Mouse (Mus musculus) embryonic facial prominence, embryonic 13.5 days (tissue): ENCODE results near the gene Arid5a. TPM values are rescaled to one million over a fixed set of nuclear protein-coding genes. Genes with fewer than 3 reads are reported as not detected.

Source experiments
- ATAC-seq: fragments of 200-750 bp; cut with Nextera tagmentation; 2 replicates; pipeline ENCODE4 v1.8.0; 2017; ENCODE audit warnings: low read depth; ENCODE audit not compliant: insufficient number of reproducible peaks, insufficient read depth, low FRiP score, low TSS enrichment
- H3K27ac ChIP-seq: fragments of 300-500 bp; sonication (generic); 2 replicates; pipeline ENCODE4 v1.5.1; 2015; ENCODE audit warnings: moderate library complexity, mild to moderate bottlenecking, inconsistent platforms
- H3K27me3 ChIP-seq: fragments of 300-500 bp; sonication (generic); 2 replicates; pipeline ENCODE4 v1.6.1; 2015; ENCODE audit warnings: mild to moderate bottlenecking, inconsistent platforms
- H3K36me3 ChIP-seq: fragments of 300-500 bp; sonication (generic); 2 replicates; pipeline ENCODE4 v1.6.1; 2015; ENCODE audit warnings: mild to moderate bottlenecking, inconsistent platforms
- H3K4me1 ChIP-seq: fragments of 300-500 bp; sonication (generic); 2 replicates; pipeline ENCODE4 v1.6.1; 2015; ENCODE audit warnings: inconsistent platforms
- H3K4me2 ChIP-seq: fragments of 300-500 bp; sonication (generic); 2 replicates; pipeline ENCODE4 v1.6.1; 2015; ENCODE audit warnings: moderate library complexity, mild to moderate bottlenecking, inconsistent platforms
- H3K4me3 ChIP-seq: fragments of 300-500 bp; sonication (generic); 2 replicates; pipeline ENCODE4 v1.5.1; 2015; ENCODE audit warnings: mild to moderate bottlenecking, inconsistent platforms
- H3K9ac ChIP-seq: fragments of 300-500 bp; sonication (generic); 2 replicates; pipeline ENCODE4 v1.6.1; 2015; ENCODE audit warnings: mild to moderate bottlenecking, inconsistent platforms
- H3K9me3 ChIP-seq: fragments of 300-500 bp; sonication (generic); 2 replicates; pipeline ENCODE4 v1.6.1; 2016; ENCODE audit warnings: inconsistent platforms
- WGBS: fragments of 180-500 bp; shearing (Covaris S2); methylation state at CpG from one replicate; pipeline ENCODE4 v1.1.7; 2015; ENCODE audit warnings: mixed read lengths; 5-methylcytosine and 5-hydroxymethylcytosine counted together
- polyA plus RNA-seq: library from polyadenylated mRNA; unstranded; fragments of >200 nt; fragmentation: Nextera tagmentation; extraction: Ambion mirVana; gene quantifications from 2 replicates; pipeline ENCODE4 v1.2.1, GENCODE M21; 2015

Arid5a gene
- polyA plus RNA-seq, 1 experiment from 2014 or later, result 6.3 TPM

- Histone ChIP-seq H3K36me3 (peaks cover 48% of the 10 kb centered on the region), H3K9me3 (no peaks in the 10 kb centered on the region), H3K27ac (no peak overlapping the region; the same call in 1 of the 2 replicates), H3K9ac (no peak overlapping the region), H3K4me1 (peaks cover 10% of the 10 kb centered on the region), H3K27me3 (no peaks in the 10 kb centered on the region), H3K4me2 (no peak overlapping the region), H3K4me3 (no peak overlapping the region)
- ATAC-seq, result no peak
- WGBS, result 68% methylated on average over 6 of the region's 6 CpGs
Observed at GRCm38 (mm10) chr1:36331743-36332142, 24.2 kb downstream of the Arid5a start.

GRCm38 (mm10) chr1:36332955-36333887 is 25.7 kb downstream of the Arid5a start:
- WGBS, result 70% methylated on average over 14 of the region's 14 CpGs
- Histone ChIP-seq H3K27ac (no peak overlapping the region), H3K36me3 (peaks cover 53% of the 10 kb centered on the region)

GRCm38 (mm10) chr1:36342547-36342946 is 35.0 kb downstream of the Arid5a start:
- Histone ChIP-seq H3K27me3 (no peaks in the 10 kb centered on the region), H3K36me3 (peaks cover 98% of the 10 kb centered on the region), H3K27ac (no peak overlapping the region), H3K4me3 (no peak overlapping the region), H3K4me2 (no peak overlapping the region), H3K9me3 (no peaks in the 10 kb centered on the region), H3K4me1 (no peaks in the 10 kb centered on the region), H3K9ac (no peak overlapping the region)
- ATAC-seq, result no peak
- 92% methylated on average over 6 of the region's 6 CpGs for WGBS

More at GRCm38 (mm10) chr1:36332955-36333887, 25.7 kb downstream of the Arid5a start:
- no peak for ATAC-seq
- Histone ChIP-seq H3K9me3 (no peaks in the 10 kb centered on the region), H3K4me1 (peaks cover 10% of the 10 kb centered on the region), H3K4me2 (no peak overlapping the region), H3K4me3 (no peak overlapping the region), H3K9ac (no peak overlapping the region), H3K27me3 (no peaks in the 10 kb centered on the region)

GRCm38 (mm10) chr1:36352351-36352750 is 44.8 kb downstream of the Arid5a start:
- 85% methylated on average over 4 of the region's 4 CpGs for WGBS
- H3K4me1 ChIP-seq, result no peaks in the 10 kb centered on the region
- H3K9ac ChIP-seq, result no peak overlapping the region
- no peak overlapping the region for H3K4me2 ChIP-seq
- H3K27me3 ChIP-seq, result no peaks in the 10 kb centered on the region
- ATAC-seq, result no peak
- H3K36me3 ChIP-seq, result peaks cover 94% of the 10 kb centered on the region
- no peak overlapping the region for H3K27ac ChIP-seq
- no peak overlapping the region for H3K4me3 ChIP-seq
- no peaks in the 10 kb centered on the region for H3K9me3 ChIP-seq

- Histone ChIP-seq H3K4me1 (no peaks in the 10 kb centered on the region), H3K36me3 (peaks cover 74% of the 10 kb centered on the region), H3K27me3 (no peaks in the 10 kb centered on the region), H3K9ac (no peak overlapping the region), H3K4me2 (no peak overlapping the region), H3K4me3 (no peak overlapping the region), H3K27ac (no peak overlapping the region), H3K9me3 (no peaks in the 10 kb centered on the region)
- 92% methylated on average over 5 of the region's 5 CpGs for WGBS
- ATAC-seq, result no peak
Observed at GRCm38 (mm10) chr1:36356955-36357695, 49.6 kb downstream of the Arid5a start.

GRCm38 (mm10) chr1:36367698-36368097 is 60.2 kb downstream of the Arid5a start:
- Histone ChIP-seq H3K4me1 (peaks cover 11% of the 10 kb centered on the region), H3K9ac (peak overlapping the region; percentile 95), H3K27me3 (no peaks in the 10 kb centered on the region), H3K36me3 (peaks cover 37% of the 10 kb centered on the region), H3K27ac (no peak overlapping the region), H3K4me3 (peak overlapping the region; percentile 86), H3K4me2 (peak overlapping the region; percentile 78), H3K9me3 (no peaks in the 10 kb centered on the region)
- 56% methylated on average over 12 of the region's 12 CpGs for WGBS
- no peak for ATAC-seq

- H3K36me3 ChIP-seq, result peaks cover 33% of the 10 kb centered on the region
- peak; percentile 82 for ATAC-seq
- H3K4me2 ChIP-seq, result peak overlapping the region; percentile 78
- peak overlapping the region; percentile 95 for H3K9ac ChIP-seq
- 5% methylated on average over 53 of the region's 55 CpGs for WGBS
- no peaks in the 10 kb centered on the region for H3K9me3 ChIP-seq
- H3K4me3 ChIP-seq, result peak overlapping the region; percentile 86
- H3K27ac ChIP-seq, result peak overlapping the region; percentile 88
- H3K27me3 ChIP-seq, result no peaks in the 10 kb centered on the region
- H3K4me1 ChIP-seq, result peaks cover 11% of the 10 kb centered on the region
Observed at GRCm38 (mm10) chr1:36368112-36368968, 60.8 kb downstream of the Arid5a start.

GRCm38 (mm10) chr1:36368969-36369645 is 61.6 kb downstream of the Arid5a start, which contains the start of gene Kansl3:
TSS of gene Kansl3 (minus strand) at chr1:36369181.
- WGBS, result 3% methylated on average over 61 of the region's 61 CpGs

GRCm38 (mm10) chr1:36370918-36371317 is 63.4 kb downstream of the Arid5a start:
- Histone ChIP-seq H3K4me2 (no peak overlapping the region), H3K9ac (no peak overlapping the region), H3K27me3 (no peaks in the 10 kb centered on the region), H3K4me3 (no peak overlapping the region), H3K4me1 (peaks cover 11% of the 10 kb centered on the region), H3K27ac (no peak overlapping the region), H3K9me3 (no peaks in the 10 kb centered on the region), H3K36me3 (peaks cover 8% of the 10 kb centered on the region)
- ATAC-seq, result no peak
- 81% methylated on average over 6 of the region's 6 CpGs for WGBS

More at GRCm38 (mm10) chr1:36368969-36369645, 61.6 kb downstream of the Arid5a start, which contains the start of gene Kansl3:
- peak within 1 kb of the TSS; percentile 78 for H3K4me2 ChIP-seq
- H3K4me1 ChIP-seq, result peaks cover 11% of the 10 kb centered on the region
- no peaks in the 10 kb centered on the region for H3K27me3 ChIP-seq
- no peaks in the 10 kb centered on the region for H3K9me3 ChIP-seq
- H3K36me3 ChIP-seq, result peaks cover 25% of the 10 kb centered on the region
- H3K4me3 ChIP-seq, result peak within 1 kb of the TSS; percentile 86
- H3K27ac ChIP-seq, result peak within 1 kb of the TSS; percentile 88
- ATAC-seq, result peak; percentile 88
- peak within 1 kb of the TSS; percentile 95 for H3K9ac ChIP-seq

- no peak within 1 kb of the TSS for H3K4me2 ChIP-seq
- no peak within 1 kb of the TSS for H3K9ac ChIP-seq
- no peak within 1 kb of the TSS for H3K27ac ChIP-seq
- WGBS, result 83% methylated on average over 10 of the region's 10 CpGs
- ATAC-seq, result no peak
- H3K4me1 ChIP-seq, result peaks cover 10% of the 10 kb centered on the region
- H3K36me3 ChIP-seq, result no peaks in the 10 kb centered on the region
- no peaks in the 10 kb centered on the region for H3K9me3 ChIP-seq
- no peaks in the 10 kb centered on the region for H3K27me3 ChIP-seq
- H3K4me3 ChIP-seq, result no peak within 1 kb of the TSS
Observed at GRCm38 (mm10) chr1:36371934-36372845, 64.7 kb downstream of the Arid5a start, which contains the start of gene Fer1l5. TSS of gene Fer1l5 (plus strand) at chr1:36372291.
